Mouse (Mus musculus): ENCODE measurements around the gene Ext2. TPM values are rescaled to one million over a fixed set of nuclear protein-coding genes. Genes with fewer than 3 reads are reported as not detected.
A peak's percentile ranks its signal among the peaks of the same experiment; 100 is the strongest.

Gene Ext2
- polyA plus RNA-seq (2016; fragmentation: Nextera tagmentation; extraction: Ambion mirVana), result 72.3 and 78.2 TPM in 2 replicates

- peaks cover 21% of the 10 kb centered on the region for H3K4me1 ChIP-seq
- no peaks in the 10 kb centered on the region for H3K9me3 ChIP-seq (replicated peaks)
- peak within 1 kb of the TSS; percentile 89 for H3K27ac ChIP-seq (replicated peaks)
- under 1% methylated on average over 66 of the region's 66 CpGs for WGBS
- H3K36me3 ChIP-seq, result peaks cover 8% of the 10 kb centered on the region
- DNase-seq (ENCODE audit: low spot score), result peak; percentile 89
- H3K4me3 ChIP-seq, result peak within 1 kb of the TSS; percentile 85
- H3K27me3 ChIP-seq (ENCODE audit: low read depth, poor library complexity, severe bottlenecking), result no peaks in the 10 kb centered on the region
Measured at GRCm38 (mm10) chr2:93822045-93822749, at the start of gene Ext2. Ext2 (minus strand) TSS chr2:93822568.

GRCm38 (mm10) chr2:93871411-93871925 is 49.1 kb upstream of the Ext2 start:
- H3K4me1 ChIP-seq, result peaks cover 19% of the 10 kb centered on the region
- H3K9me3 ChIP-seq (replicated peaks), result no peaks in the 10 kb centered on the region
- WGBS, result 89% methylated on average over 4 of the region's 4 CpGs
- no peak overlapping the region for H3K4me3 ChIP-seq
- no peaks in the 10 kb centered on the region for H3K36me3 ChIP-seq
- DNase-seq (ENCODE audit: low spot score), result no peak
- no peak overlapping the region; the same call in 1 of the 2 replicates for H3K27ac ChIP-seq (replicated peaks)
- no peaks in the 10 kb centered on the region for H3K27me3 ChIP-seq (ENCODE audit: low read depth, poor library complexity, severe bottlenecking)

GRCm38 (mm10) chr2:93870842-93871241 is 48.5 kb upstream of the Ext2 start:
- Histone ChIP-seq H3K27ac (replicated peaks) (no peak overlapping the region; the same call in 1 of the 2 replicates), H3K4me3 (no peak overlapping the region), H3K9me3 (replicated peaks) (no peaks in the 10 kb centered on the region), H3K4me1 (peaks cover 19% of the 10 kb centered on the region), H3K27me3 (ENCODE audit: low read depth, poor library complexity, severe bottlenecking) (no peaks in the 10 kb centered on the region), H3K36me3 (no peaks in the 10 kb centered on the region)
- peak; percentile 73 for DNase-seq (ENCODE audit: low spot score)
- 50% methylated on average over 4 of the region's 4 CpGs for WGBS

GRCm38 (mm10) chr2:93869107-93869600 is 46.8 kb upstream of the Ext2 start, which contains the start of gene Accsl:
Accsl (minus strand) TSS chr2:93869157.
- no peak within 1 kb of the TSS for H3K4me3 ChIP-seq
- H3K27ac ChIP-seq (replicated peaks), result no peak within 1 kb of the TSS
- H3K4me1 ChIP-seq, result peaks cover 14% of the 10 kb centered on the region
- DNase-seq (ENCODE audit: low spot score), result no peak
- no peaks in the 10 kb centered on the region for H3K9me3 ChIP-seq (replicated peaks)
- no peaks in the 10 kb centered on the region for H3K36me3 ChIP-seq
- no peaks in the 10 kb centered on the region for H3K27me3 ChIP-seq (ENCODE audit: low read depth, poor library complexity, severe bottlenecking)
- 78% methylated on average over 7 of the region's 7 CpGs for WGBS

GRCm38 (mm10) chr2:93868566-93868965 is 46.2 kb upstream of the Ext2 start:
- Histone ChIP-seq H3K27me3 (ENCODE audit: low read depth, poor library complexity, severe bottlenecking) (no peaks in the 10 kb centered on the region), H3K4me3 (no peak overlapping the region), H3K4me1 (peaks cover 8% of the 10 kb centered on the region), H3K27ac (replicated peaks) (no peak overlapping the region), H3K36me3 (no peaks in the 10 kb centered on the region), H3K9me3 (replicated peaks) (no peaks in the 10 kb centered on the region)
- 86% methylated on average over 11 of the region's 11 CpGs for WGBS
- DNase-seq (ENCODE audit: low spot score), result no peak

GRCm38 (mm10) chr2:93863229-93863628 is 40.9 kb upstream of the Ext2 start:
- 61% methylated on average over 4 of the region's 4 CpGs for WGBS
- no peaks in the 10 kb centered on the region for H3K4me1 ChIP-seq
- no peak overlapping the region for H3K27ac ChIP-seq (replicated peaks)
- H3K27me3 ChIP-seq (ENCODE audit: low read depth, poor library complexity, severe bottlenecking), result no peaks in the 10 kb centered on the region
- H3K4me3 ChIP-seq, result no peak overlapping the region
- H3K9me3 ChIP-seq (replicated peaks), result no peaks in the 10 kb centered on the region
- DNase-seq (ENCODE audit: low spot score), result no peak
- H3K36me3 ChIP-seq, result no peaks in the 10 kb centered on the region

- no peaks in the 10 kb centered on the region for H3K4me1 ChIP-seq
- H3K9me3 ChIP-seq (replicated peaks), result no peaks in the 10 kb centered on the region
- no peak overlapping the region for H3K27ac ChIP-seq (replicated peaks)
- no peaks in the 10 kb centered on the region for H3K27me3 ChIP-seq (ENCODE audit: low read depth, poor library complexity, severe bottlenecking)
- no peaks in the 10 kb centered on the region for H3K36me3 ChIP-seq
- no peak for DNase-seq (ENCODE audit: low spot score)
- 75% methylated on average over 12 of the region's 12 CpGs for WGBS
- H3K4me3 ChIP-seq, result no peak overlapping the region
Measured at GRCm38 (mm10) chr2:93858845-93859244, 36.5 kb upstream of the Ext2 start.

- DNase-seq (ENCODE audit: low spot score), result no peak
- no peak overlapping the region for H3K4me3 ChIP-seq
- peaks cover 15% of the 10 kb centered on the region for H3K36me3 ChIP-seq
- no peaks in the 10 kb centered on the region for H3K9me3 ChIP-seq (replicated peaks)
- H3K27ac ChIP-seq (replicated peaks), result no peak overlapping the region
- 0 out of 2 replicates have a peak, but pooled peaks cover 7% of the 10 kb centered on the region for H3K27me3 ChIP-seq (ENCODE audit: low read depth, poor library complexity, severe bottlenecking)
- WGBS, result 89% methylated on average over 1 of the region's 1 CpGs
- H3K4me1 ChIP-seq, result peaks cover 19% of the 10 kb centered on the region
Measured at GRCm38 (mm10) chr2:93851303-93851702, 28.9 kb upstream of the Ext2 start.

GRCm38 (mm10) chr2:93850317-93850944 is 28.1 kb upstream of the Ext2 start:
- DNase-seq (ENCODE audit: low spot score), result no peak
- 54% methylated on average over 13 of the region's 13 CpGs for WGBS
- Histone ChIP-seq H3K36me3 (peaks cover 24% of the 10 kb centered on the region), H3K4me1 (peaks cover 19% of the 10 kb centered on the region), H3K9me3 (replicated peaks) (no peaks in the 10 kb centered on the region), H3K27ac (replicated peaks) (no peak overlapping the region), H3K4me3 (peak overlapping the region; percentile 79), H3K27me3 (ENCODE audit: low read depth, poor library complexity, severe bottlenecking) (0 out of 2 replicates have a peak, but pooled peaks cover 7% of the 10 kb centered on the region)

- DNase-seq (ENCODE audit: low spot score), result peak; percentile 80
- Histone ChIP-seq H3K27me3 (ENCODE audit: low read depth, poor library complexity, severe bottlenecking) (0 out of 2 replicates have a peak, but pooled peaks cover 7% of the 10 kb centered on the region), H3K4me3 (peak within 1 kb of the TSS; percentile 79), H3K4me1 (peaks cover 19% of the 10 kb centered on the region), H3K27ac (replicated peaks) (peak within 1 kb of the TSS; percentile 93), H3K9me3 (replicated peaks) (no peaks in the 10 kb centered on the region), H3K36me3 (peaks cover 32% of the 10 kb centered on the region)
- under 1% methylated on average over 28 of the region's 28 CpGs for WGBS
Measured at GRCm38 (mm10) chr2:93849505-93850089, 27.2 kb upstream of the Ext2 start, which contains the start of gene Accs. Accs (minus strand) TSS chr2:93849943.

- no peak for DNase-seq (ENCODE audit: low spot score)
- H3K9me3 ChIP-seq (replicated peaks), result no peaks in the 10 kb centered on the region
- no peak overlapping the region for H3K4me3 ChIP-seq
- H3K36me3 ChIP-seq, result peaks cover 98% of the 10 kb centered on the region
- WGBS, result 86% methylated on average over 3 of the region's 3 CpGs
- no peaks in the 10 kb centered on the region for H3K4me1 ChIP-seq
- H3K27me3 ChIP-seq (ENCODE audit: low read depth, poor library complexity, severe bottlenecking), result no peaks in the 10 kb centered on the region
- no peak overlapping the region for H3K27ac ChIP-seq (replicated peaks)
Measured at GRCm38 (mm10) chr2:93841349-93841748, 19.0 kb upstream of the Ext2 start.

- Histone ChIP-seq H3K4me1 (no peaks in the 10 kb centered on the region), H3K9me3 (replicated peaks) (no peaks in the 10 kb centered on the region), H3K27me3 (ENCODE audit: low read depth, poor library complexity, severe bottlenecking) (no peaks in the 10 kb centered on the region), H3K36me3 (peaks cover 98% of the 10 kb centered on the region), H3K27ac (replicated peaks) (no peak overlapping the region), H3K4me3 (no peak overlapping the region)
- 90% methylated on average over 6 of the region's 6 CpGs for WGBS
- DNase-seq (ENCODE audit: low spot score), result no peak
Measured at GRCm38 (mm10) chr2:93840109-93840508, 17.7 kb upstream of the Ext2 start.
